Mouse (Mus musculus): ENCODE results near the gene Fggy.

The Fggy gene

GRCm38 (mm10) chr4:95934384-95935035, 377.2 kb downstream of the Fggy start:
- Histone ChIP-seq H3K36me3 (ENCODE audit: insufficient read depth, low read length) (no peaks in the 10 kb centered on the region), H3K4me3 (replicated peaks; ENCODE audit: low read length) (no peak overlapping the region), H3K27me3 (ENCODE audit: insufficient read depth, low read length) (no peaks in the 10 kb centered on the region), H3K9me3 (ENCODE audit: low read length) (no peaks in the 10 kb centered on the region), H3K4me1 (replicated peaks; ENCODE audit: low read depth, low read length) (no peaks in the 10 kb centered on the region)
- TF ChIP-seq POU5F1 (IDR thresholded peaks at IDR 0.05; ENCODE audit: borderline replicate concordance, low read length), result no peak
- no peak for TF ChIP-seq CTCF (conservative IDR thresholded peaks at IDR 0.05; ENCODE audit: low read length)
- TF ChIP-seq NANOG (IDR thresholded peaks at IDR 0.05; ENCODE audit: borderline replicate concordance, low read length), result no peak

GRCm38 (mm10) chr4:95938701-95939100, 381.4 kb downstream of the Fggy start:
- TF ChIP-seq NANOG (IDR thresholded peaks at IDR 0.05; ENCODE audit: borderline replicate concordance, low read length), result no peak
- TF ChIP-seq CTCF (conservative IDR thresholded peaks at IDR 0.05; ENCODE audit: low read length), result no peak
- no peak for TF ChIP-seq POU5F1 (IDR thresholded peaks at IDR 0.05; ENCODE audit: borderline replicate concordance, low read length)
- H3K27me3 ChIP-seq (ENCODE audit: insufficient read depth, low read length), result no peaks in the 10 kb centered on the region
- H3K9me3 ChIP-seq (ENCODE audit: low read length), result no peaks in the 10 kb centered on the region
- no peak overlapping the region for H3K4me3 ChIP-seq (replicated peaks; ENCODE audit: low read length)
- H3K4me1 ChIP-seq (replicated peaks; ENCODE audit: low read depth, low read length), result no peaks in the 10 kb centered on the region
- no peaks in the 10 kb centered on the region for H3K36me3 ChIP-seq (ENCODE audit: insufficient read depth, low read length)

GRCm38 (mm10) chr4:95947896-95948295, 390.6 kb downstream of the Fggy start:
- Histone ChIP-seq H3K9me3 (ENCODE audit: low read length) (peaks cover 6% of the 10 kb centered on the region; the same call in 1 of the 2 replicates), H3K36me3 (ENCODE audit: insufficient read depth, low read length) (no peaks in the 10 kb centered on the region), H3K4me3 (replicated peaks; ENCODE audit: low read length) (no peak overlapping the region), H3K27me3 (ENCODE audit: insufficient read depth, low read length) (no peaks in the 10 kb centered on the region), H3K4me1 (replicated peaks; ENCODE audit: low read depth, low read length) (no peaks in the 10 kb centered on the region)
- TF ChIP-seq POU5F1 (IDR thresholded peaks at IDR 0.05; ENCODE audit: borderline replicate concordance, low read length) (no peak), CTCF (conservative IDR thresholded peaks at IDR 0.05; ENCODE audit: low read length) (no peak), NANOG (IDR thresholded peaks at IDR 0.05; ENCODE audit: borderline replicate concordance, low read length) (no peak)

GRCm38 (mm10) chr4:95953328-95953727, 396.0 kb downstream of the Fggy start:
- no peaks in the 10 kb centered on the region for H3K36me3 ChIP-seq (ENCODE audit: insufficient read depth, low read length)
- TF ChIP-seq POU5F1 (IDR thresholded peaks at IDR 0.05; ENCODE audit: borderline replicate concordance, low read length) (no peak), CTCF (conservative IDR thresholded peaks at IDR 0.05; ENCODE audit: low read length) (no peak), NANOG (IDR thresholded peaks at IDR 0.05; ENCODE audit: borderline replicate concordance, low read length) (no peak)
- H3K9me3 ChIP-seq (ENCODE audit: low read length), result peaks cover 6% of the 10 kb centered on the region; the same call in 1 of the 2 replicates
- no peaks in the 10 kb centered on the region for H3K4me1 ChIP-seq (replicated peaks; ENCODE audit: low read depth, low read length)
- H3K27me3 ChIP-seq (ENCODE audit: insufficient read depth, low read length), result no peaks in the 10 kb centered on the region
- H3K4me3 ChIP-seq (replicated peaks; ENCODE audit: low read length), result no peak overlapping the region

GRCm38 (mm10) chr4:95966928-95967724, 409.8 kb downstream of the Fggy start, which contains the start of gene Hook1:
Gene Hook1 (plus strand): TSS chr4:95967240.
- Histone ChIP-seq H3K27me3 (ENCODE audit: insufficient read depth, low read length) (no peaks in the 10 kb centered on the region), H3K4me1 (replicated peaks; ENCODE audit: low read depth, low read length) (peaks cover 21% of the 10 kb centered on the region), H3K9me3 (ENCODE audit: low read length) (no peaks in the 10 kb centered on the region), H3K36me3 (ENCODE audit: insufficient read depth, low read length) (peaks cover 9% of the 10 kb centered on the region), H3K4me3 (replicated peaks; ENCODE audit: low read length) (peak within 1 kb of the TSS; percentile 89)
- TF ChIP-seq CTCF (conservative IDR thresholded peaks at IDR 0.05; ENCODE audit: low read length) (no peak), POU5F1 (IDR thresholded peaks at IDR 0.05; ENCODE audit: borderline replicate concordance, low read length) (no peak), NANOG (IDR thresholded peaks at IDR 0.05; ENCODE audit: borderline replicate concordance, low read length) (no peak)
